Mouse (Mus musculus): ENCODE data around the gene Ranbp17.

The Ranbp17 gene

GRCm38 (mm10) chr11:33513376-33513991 is at the start of gene Ranbp17:
Gene Ranbp17 (minus strand): TSS chr11:33513746.
- Histone ChIP-seq H3K27me3 (ENCODE audit: insufficient read depth, low read length) (no peaks in the 10 kb centered on the region), H3K9me3 (ENCODE audit: low read length) (no peaks in the 10 kb centered on the region), H3K4me1 (replicated peaks; ENCODE audit: low read depth, low read length) (peaks cover 68% of the 10 kb centered on the region), H3K36me3 (ENCODE audit: insufficient read depth, low read length) (peaks cover 28% of the 10 kb centered on the region), H3K4me3 (replicated peaks; ENCODE audit: low read length) (peak within 1 kb of the TSS; percentile 99)
- no peak for TF ChIP-seq POU5F1 (IDR thresholded peaks at IDR 0.05; ENCODE audit: borderline replicate concordance, low read length)

GRCm38 (mm10) chr11:33554123-33554522 is 40.6 kb upstream of the Ranbp17 start:
- Histone ChIP-seq H3K36me3 (ENCODE audit: insufficient read depth, low read length) (peaks cover 39% of the 10 kb centered on the region), H3K27me3 (ENCODE audit: insufficient read depth, low read length) (no peaks in the 10 kb centered on the region), H3K9me3 (ENCODE audit: low read length) (no peaks in the 10 kb centered on the region), H3K4me3 (replicated peaks; ENCODE audit: low read length) (no peak overlapping the region), H3K4me1 (replicated peaks; ENCODE audit: low read depth, low read length) (peaks cover 31% of the 10 kb centered on the region)
- peak; percentile 35 for TF ChIP-seq CTCF (conservative IDR thresholded peaks at IDR 0.05; ENCODE audit: low read length)
- no peak for TF ChIP-seq NANOG (IDR thresholded peaks at IDR 0.05; ENCODE audit: borderline replicate concordance, low read length)
- no peak for TF ChIP-seq POU5F1 (IDR thresholded peaks at IDR 0.05; ENCODE audit: borderline replicate concordance, low read length)

- peaks cover 50% of the 10 kb centered on the region for H3K4me1 ChIP-seq (replicated peaks; ENCODE audit: low read depth, low read length)
- peak; percentile 45; the same call in 1 of the 2 replicates for TF ChIP-seq NANOG (IDR thresholded peaks at IDR 0.05; ENCODE audit: borderline replicate concordance, low read length)
- TF ChIP-seq CTCF (conservative IDR thresholded peaks at IDR 0.05; ENCODE audit: low read length): no peak
- no peak for TF ChIP-seq POU5F1 (IDR thresholded peaks at IDR 0.05; ENCODE audit: borderline replicate concordance, low read length)
- peaks cover 36% of the 10 kb centered on the region for H3K36me3 ChIP-seq (ENCODE audit: insufficient read depth, low read length)
Observed at GRCm38 (mm10) chr11:33550861-33551560, 37.5 kb upstream of the Ranbp17 start.

GRCm38 (mm10) chr11:33547386-33547785 is 33.8 kb upstream of the Ranbp17 start:
- H3K4me1 ChIP-seq (replicated peaks; ENCODE audit: low read depth, low read length): peaks cover 64% of the 10 kb centered on the region
- no peaks in the 10 kb centered on the region for H3K9me3 ChIP-seq (ENCODE audit: low read length)
- TF ChIP-seq CTCF (conservative IDR thresholded peaks at IDR 0.05; ENCODE audit: low read length): no peak
- TF ChIP-seq NANOG (IDR thresholded peaks at IDR 0.05; ENCODE audit: borderline replicate concordance, low read length): no peak
- TF ChIP-seq POU5F1 (IDR thresholded peaks at IDR 0.05; ENCODE audit: borderline replicate concordance, low read length): no peak
- H3K27me3 ChIP-seq (ENCODE audit: insufficient read depth, low read length): no peaks in the 10 kb centered on the region
- no peak overlapping the region for H3K4me3 ChIP-seq (replicated peaks; ENCODE audit: low read length)
- H3K36me3 ChIP-seq (ENCODE audit: insufficient read depth, low read length): peaks cover 21% of the 10 kb centered on the region

More at GRCm38 (mm10) chr11:33550861-33551560, 37.5 kb upstream of the Ranbp17 start:
- Histone ChIP-seq H3K27me3 (ENCODE audit: insufficient read depth, low read length) (no peaks in the 10 kb centered on the region), H3K4me3 (replicated peaks; ENCODE audit: low read length) (0 out of 2 replicates have a peak overlapping the region, but pooled peaks have one; percentile 11), H3K9me3 (ENCODE audit: low read length) (no peaks in the 10 kb centered on the region)

GRCm38 (mm10) chr11:33544945-33545344 is 31.4 kb upstream of the Ranbp17 start:
- peaks cover 72% of the 10 kb centered on the region for H3K4me1 ChIP-seq (replicated peaks; ENCODE audit: low read depth, low read length)
- H3K27me3 ChIP-seq (ENCODE audit: insufficient read depth, low read length): no peaks in the 10 kb centered on the region
- no peak overlapping the region for H3K4me3 ChIP-seq (replicated peaks; ENCODE audit: low read length)
- no peaks in the 10 kb centered on the region for H3K9me3 ChIP-seq (ENCODE audit: low read length)
- no peak for TF ChIP-seq NANOG (IDR thresholded peaks at IDR 0.05; ENCODE audit: borderline replicate concordance, low read length)
- TF ChIP-seq POU5F1 (IDR thresholded peaks at IDR 0.05; ENCODE audit: borderline replicate concordance, low read length): no peak
- no peak for TF ChIP-seq CTCF (conservative IDR thresholded peaks at IDR 0.05; ENCODE audit: low read length)
- peaks cover 44% of the 10 kb centered on the region for H3K36me3 ChIP-seq (ENCODE audit: insufficient read depth, low read length)

GRCm38 (mm10) chr11:33544121-33544520 is 30.6 kb upstream of the Ranbp17 start:
- H3K27me3 ChIP-seq (ENCODE audit: insufficient read depth, low read length): no peaks in the 10 kb centered on the region
- peaks cover 72% of the 10 kb centered on the region for H3K4me1 ChIP-seq (replicated peaks; ENCODE audit: low read depth, low read length)
- peak overlapping the region; percentile 20 for H3K4me3 ChIP-seq (replicated peaks; ENCODE audit: low read length)
- H3K9me3 ChIP-seq (ENCODE audit: low read length): no peaks in the 10 kb centered on the region
- TF ChIP-seq NANOG (IDR thresholded peaks at IDR 0.05; ENCODE audit: borderline replicate concordance, low read length) (no peak), CTCF (conservative IDR thresholded peaks at IDR 0.05; ENCODE audit: low read length) (no peak), POU5F1 (IDR thresholded peaks at IDR 0.05; ENCODE audit: borderline replicate concordance, low read length) (no peak)
- peaks cover 45% of the 10 kb centered on the region for H3K36me3 ChIP-seq (ENCODE audit: insufficient read depth, low read length)

- peaks cover 62% of the 10 kb centered on the region for H3K4me1 ChIP-seq (replicated peaks; ENCODE audit: low read depth, low read length)
- peak overlapping the region; percentile 83 for H3K4me3 ChIP-seq (replicated peaks; ENCODE audit: low read length)
- H3K9me3 ChIP-seq (ENCODE audit: low read length): no peaks in the 10 kb centered on the region
- peaks cover 32% of the 10 kb centered on the region for H3K36me3 ChIP-seq (ENCODE audit: insufficient read depth, low read length)
- no peaks in the 10 kb centered on the region for H3K27me3 ChIP-seq (ENCODE audit: insufficient read depth, low read length)
- peak; percentile 99 for TF ChIP-seq NANOG (IDR thresholded peaks at IDR 0.05; ENCODE audit: borderline replicate concordance, low read length)
- no peak for TF ChIP-seq POU5F1 (IDR thresholded peaks at IDR 0.05; ENCODE audit: borderline replicate concordance, low read length)
Observed at GRCm38 (mm10) chr11:33537390-33538125, 24.0 kb upstream of the Ranbp17 start.

- no peaks in the 10 kb centered on the region for H3K9me3 ChIP-seq (ENCODE audit: low read length)
- H3K4me1 ChIP-seq (replicated peaks; ENCODE audit: low read depth, low read length): peaks cover 62% of the 10 kb centered on the region
- H3K4me3 ChIP-seq (replicated peaks; ENCODE audit: low read length): peak overlapping the region; percentile 83
- H3K27me3 ChIP-seq (ENCODE audit: insufficient read depth, low read length): no peaks in the 10 kb centered on the region
- TF ChIP-seq CTCF (conservative IDR thresholded peaks at IDR 0.05; ENCODE audit: low read length) (no peak), NANOG (IDR thresholded peaks at IDR 0.05; ENCODE audit: borderline replicate concordance, low read length) (no peak; the same call in 1 of the 2 replicates), POU5F1 (IDR thresholded peaks at IDR 0.05; ENCODE audit: borderline replicate concordance, low read length) (no peak)
- H3K36me3 ChIP-seq (ENCODE audit: insufficient read depth, low read length): peaks cover 23% of the 10 kb centered on the region
Observed at GRCm38 (mm10) chr11:33536636-33537035, 23.1 kb upstream of the Ranbp17 start.

Measured in E14TG2a.4 (cell line).